Mouse (Mus musculus) MN1 (cell line): ENCODE measurements at regions not wholly inside any gene's neighbourhood (a gene's known extent, or its start where the extent isn't known, plus 50 kb on each side); places are given as distances from the start of the nearest gene placed in this dataset.

ENCODE experiments used
- DNase-seq: peaks from one replicate; pipeline ENCODE4 v3.0.0-alpha.2; 2016; ENCODE audit warnings: low spot score

GRCm38 (mm10) chr2:116979561-116980391, 101.3 kb downstream of the Tmco5 start:
- peak; percentile 60 for DNase-seq

- DNase-seq = no peak
These were observed 102.2 kb downstream of the Tmco5 start for GRCm38 (mm10) chr2:116980692-116981091.

GRCm38 (mm10) chr2:116983351-116983750, 104.9 kb downstream of the Tmco5 start:
- DNase-seq = no peak

- no peak for DNase-seq
These were observed 105.4 kb downstream of the Tmco5 start for GRCm38 (mm10) chr2:116983821-116984351.

GRCm38 (mm10) chr2:116984597-116984996, 106.1 kb downstream of the Tmco5 start:
- no peak for DNase-seq

GRCm38 (mm10) chr2:116985549-116985948, 107.1 kb downstream of the Tmco5 start:
- no peak for DNase-seq

GRCm38 (mm10) chr2:116988953-116989674, 110.6 kb downstream of the Tmco5 start:
- DNase-seq = no peak

- no peak for DNase-seq
These were observed 111.6 kb downstream of the Tmco5 start for GRCm38 (mm10) chr2:116990106-116990505.

- DNase-seq = no peak
These were observed 113.1 kb downstream of the Tmco5 start for GRCm38 (mm10) chr2:116991561-116992042.

GRCm38 (mm10) chr2:116993724-116994123, 115.2 kb downstream of the Tmco5 start:
- no peak for DNase-seq

- no peak for DNase-seq
These were observed 117.8 kb downstream of the Tmco5 start for GRCm38 (mm10) chr2:116996302-116996701.

GRCm38 (mm10) chr2:116998822-116999221, 120.3 kb downstream of the Tmco5 start:
- no peak for DNase-seq

- DNase-seq = no peak
These were observed 121.1 kb downstream of the Tmco5 start for GRCm38 (mm10) chr2:116999592-116999991.

- no peak for DNase-seq
These were observed 117.2 kb upstream of the Spred1 start for GRCm38 (mm10) chr2:117003976-117004375.

GRCm38 (mm10) chr2:117006846-117007245, 114.3 kb upstream of the Spred1 start:
- DNase-seq = no peak

- DNase-seq = no peak
These were observed 112.3 kb upstream of the Spred1 start for GRCm38 (mm10) chr2:117008922-117009321.

GRCm38 (mm10) chr2:117010001-117010400, 111.2 kb upstream of the Spred1 start:
- no peak for DNase-seq

GRCm38 (mm10) chr2:117010942-117011341, 110.2 kb upstream of the Spred1 start:
- DNase-seq = no peak

- peak; percentile 53 for DNase-seq
These were observed 103.1 kb upstream of the Spred1 start for GRCm38 (mm10) chr2:117017921-117018651.

- DNase-seq = peak; percentile 77
These were observed 102.1 kb upstream of the Spred1 start for GRCm38 (mm10) chr2:117018917-117019538.

GRCm38 (mm10) chr2:117019552-117019951, 101.6 kb upstream of the Spred1 start:
- no peak for DNase-seq

GRCm38 (mm10) chr2:117021787-117022186, 99.4 kb upstream of the Spred1 start:
- no peak for DNase-seq
